Mouse (Mus musculus): Measurements from ENCODE around the gene Zc3h7b.
A peak's percentile ranks its signal among the peaks of the same experiment; 100 is the strongest.
"Not testable (repeated sequence)": the region's sequence is repeated elsewhere in the genome, so short reads cannot be mapped to it uniquely, and the experiment has no call there.

Zc3h7b gene

DNA sequence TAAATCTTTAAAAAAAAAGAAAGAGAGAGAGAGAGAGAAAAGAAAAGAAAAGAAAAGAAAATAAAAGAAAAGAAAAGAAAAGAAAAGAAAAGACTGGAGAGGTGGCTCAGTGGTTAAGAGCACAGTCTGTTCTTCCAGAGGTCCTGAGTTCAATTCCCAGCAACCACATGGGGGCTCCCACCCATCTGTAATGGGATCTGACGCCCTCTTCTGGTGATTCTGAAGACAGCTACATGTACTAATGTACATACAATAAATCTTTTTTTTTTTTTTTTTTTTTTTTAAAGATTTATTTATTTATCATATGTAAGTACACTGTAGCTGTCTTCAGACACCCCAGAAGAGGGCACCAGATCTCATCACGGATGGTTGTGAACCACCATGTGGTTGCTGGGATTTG is 2.5 kb upstream of the Zc3h7b start:
- DNase-seq = not testable (repeated sequence)

DNA sequence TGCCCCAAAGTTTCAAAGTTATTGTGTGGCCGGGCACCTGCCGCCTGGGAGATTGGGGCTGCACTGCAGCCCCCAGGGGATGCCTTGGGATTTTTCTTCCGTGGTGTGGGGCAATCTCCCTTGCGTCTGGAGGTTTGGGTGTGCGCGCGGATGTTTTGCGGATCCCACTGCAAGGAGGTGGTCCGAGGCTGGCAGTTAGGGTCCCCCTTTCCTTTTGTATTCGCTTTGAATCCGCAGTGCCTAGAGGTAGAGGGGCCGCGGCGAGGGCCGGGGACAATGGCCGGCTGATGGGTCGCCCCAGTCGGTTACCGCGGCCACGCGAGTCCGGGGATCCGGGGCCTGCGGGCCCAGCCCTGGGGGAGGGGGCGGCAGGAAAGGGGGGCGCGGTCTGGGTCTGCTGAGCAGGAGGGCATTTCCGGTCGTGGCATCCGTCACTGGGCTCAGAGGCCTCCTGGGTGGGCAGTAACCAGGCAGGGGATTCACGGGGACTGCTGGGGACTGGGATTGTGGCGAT is 801 bp downstream of the Zc3h7b start:
- no peak for DNase-seq

DNA sequence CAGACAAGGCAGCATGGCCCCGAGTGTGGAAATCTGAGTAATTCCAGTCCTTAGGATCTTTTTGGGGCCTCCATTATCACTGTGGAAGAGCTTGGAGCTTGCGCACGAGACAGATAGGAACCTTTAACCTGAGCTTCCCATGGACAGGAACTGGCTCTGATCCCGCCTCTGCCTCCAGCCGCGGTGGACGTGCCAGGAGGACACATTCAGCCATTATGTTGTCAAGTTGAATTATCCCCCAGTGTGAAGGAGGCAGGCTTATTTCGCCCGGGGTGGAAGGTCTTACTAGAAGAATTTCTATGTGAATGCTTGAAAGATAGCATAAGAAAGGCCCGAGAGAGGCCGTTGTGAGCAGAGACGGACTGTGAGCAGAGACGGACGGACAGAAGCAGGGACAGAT is 4.9 kb downstream of the Zc3h7b start:
- peak; percentile 74 for DNase-seq

GRCm38 (mm10) chr15:81753669-81754068 is 8.8 kb downstream of the Zc3h7b start:
- no peak for DNase-seq

DNA sequence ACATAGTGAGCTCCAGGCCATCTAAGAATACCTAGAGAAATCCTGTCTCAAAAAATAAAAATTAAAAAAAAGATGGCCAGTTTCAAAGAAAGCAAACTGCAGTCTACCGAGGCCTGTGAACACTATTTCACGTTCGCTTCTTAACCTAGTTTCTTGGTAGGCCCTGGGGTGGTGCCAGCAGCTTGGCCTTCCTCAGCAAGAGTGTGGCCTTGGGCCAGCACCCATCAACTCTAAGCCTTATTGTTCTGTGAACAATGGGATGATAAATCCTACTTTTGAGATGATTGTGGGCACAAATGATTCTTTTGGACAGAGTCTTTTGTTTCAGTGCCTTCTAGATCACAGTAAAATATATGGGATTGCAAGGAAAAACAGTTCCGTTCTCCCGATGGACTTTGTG is 13.8 kb downstream of the Zc3h7b start:
- DNase-seq = peak; percentile 69

GRCm38 (mm10) chr15:81759542-81759941 is 14.7 kb downstream of the Zc3h7b start:
- DNase-seq = no peak

DNA sequence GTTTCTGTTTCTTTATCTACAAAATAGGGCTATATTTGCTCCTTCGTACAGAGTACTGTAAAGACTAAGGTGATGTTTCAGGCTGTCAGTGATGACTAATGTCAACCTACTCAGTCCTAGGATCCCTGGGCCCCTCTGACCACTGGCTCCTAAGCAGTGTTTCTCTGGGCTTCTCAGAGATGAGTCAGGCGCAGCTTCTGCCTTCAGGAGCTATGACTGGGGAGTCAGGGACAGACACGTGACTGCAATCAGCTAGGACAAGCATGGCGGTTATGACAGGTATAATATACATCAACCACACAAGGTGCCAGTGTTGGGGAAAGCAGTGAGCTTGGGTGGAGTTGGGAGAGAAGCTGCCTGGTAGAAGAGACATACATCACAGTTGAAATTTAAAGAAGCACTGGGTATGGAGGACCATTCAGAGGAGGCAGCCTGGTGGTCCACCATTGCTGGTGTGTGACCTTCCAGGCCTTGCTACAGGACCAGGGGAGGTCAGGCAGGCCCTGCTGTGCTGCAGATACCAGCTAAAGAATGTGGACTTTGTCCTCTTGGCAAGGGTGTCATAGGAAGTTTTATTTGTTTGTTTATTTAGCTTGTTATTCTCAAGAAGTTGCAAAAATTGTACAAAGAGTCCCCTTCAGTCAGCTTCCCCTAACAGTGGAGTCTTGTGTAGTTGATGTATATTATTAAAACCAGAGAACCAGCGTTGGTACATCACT is 15.7 kb downstream of the Zc3h7b start:
- DNase-seq = no peak

DNA sequence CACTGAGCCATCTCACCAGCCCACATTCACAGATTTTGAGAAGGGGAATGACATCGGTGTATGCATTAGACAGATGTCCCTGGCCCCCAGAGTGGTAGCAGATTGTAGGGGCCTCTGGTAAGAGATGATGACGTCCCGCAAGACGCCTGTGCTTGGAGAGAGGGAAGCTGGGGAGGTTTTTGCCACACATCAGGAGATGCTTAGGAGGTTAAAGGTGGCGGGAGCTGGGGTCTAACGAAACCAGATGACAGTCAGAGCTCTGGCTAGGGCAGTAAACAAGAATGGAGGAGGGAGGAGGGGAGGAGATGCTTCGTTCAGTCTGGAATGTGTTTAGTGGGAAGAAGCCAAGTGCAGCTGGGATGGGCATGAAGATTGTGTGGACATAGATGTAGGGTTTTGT is 16.5 kb downstream of the Zc3h7b start:
- no peak for DNase-seq

GRCm38 (mm10) chr15:81761959-81762358 is 17.1 kb downstream of the Zc3h7b start:
- DNase-seq = no peak

DNA sequence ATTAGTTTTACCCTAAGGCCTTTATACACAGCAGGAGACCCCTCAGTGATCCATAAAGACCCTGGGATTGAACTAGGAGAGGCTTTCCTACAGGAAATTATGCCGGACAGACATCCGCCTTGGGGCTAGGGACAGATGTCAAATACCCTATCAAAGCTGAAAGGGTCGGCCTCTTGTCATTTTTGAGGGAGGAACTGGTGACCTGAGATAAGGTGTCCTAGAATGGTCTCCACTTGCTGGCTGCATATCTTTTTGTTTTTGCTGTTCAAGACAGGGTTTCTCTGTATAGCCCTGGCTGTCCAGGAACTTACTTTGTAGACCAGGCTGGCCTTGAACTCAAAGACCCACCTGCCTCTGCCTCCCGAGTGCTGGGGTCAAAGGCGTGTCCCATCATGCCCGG is 19.7 kb downstream of the Zc3h7b start:
- no peak for DNase-seq

GRCm38 (mm10) chr15:81765651-81766050 is 20.8 kb downstream of the Zc3h7b start:
- DNase-seq = no peak

DNA sequence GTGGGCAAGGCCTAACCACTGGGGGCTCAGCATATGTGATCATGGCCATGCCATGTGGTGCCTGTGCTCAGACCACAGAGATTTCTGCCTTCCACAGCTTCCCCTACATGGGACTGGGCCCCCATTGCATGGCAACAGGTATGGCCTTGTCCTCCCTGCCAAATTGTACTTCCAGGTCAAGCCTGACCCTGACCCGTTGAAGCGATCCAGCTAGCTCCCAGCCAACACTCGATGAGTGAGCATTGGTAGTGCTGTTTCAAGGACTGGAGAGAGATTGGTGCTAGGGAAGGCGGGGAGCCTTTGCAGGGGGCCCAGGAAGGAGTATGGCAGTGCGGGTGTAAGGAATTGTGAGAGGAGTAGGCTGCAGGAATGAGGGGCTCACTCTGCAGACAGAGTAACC is 21.6 kb downstream of the Zc3h7b start:
- DNase-seq = no peak

- no peak for DNase-seq
These were observed 24.2 kb downstream of the Zc3h7b start for GRCm38 (mm10) chr15:81769037-81769436.

DNA sequence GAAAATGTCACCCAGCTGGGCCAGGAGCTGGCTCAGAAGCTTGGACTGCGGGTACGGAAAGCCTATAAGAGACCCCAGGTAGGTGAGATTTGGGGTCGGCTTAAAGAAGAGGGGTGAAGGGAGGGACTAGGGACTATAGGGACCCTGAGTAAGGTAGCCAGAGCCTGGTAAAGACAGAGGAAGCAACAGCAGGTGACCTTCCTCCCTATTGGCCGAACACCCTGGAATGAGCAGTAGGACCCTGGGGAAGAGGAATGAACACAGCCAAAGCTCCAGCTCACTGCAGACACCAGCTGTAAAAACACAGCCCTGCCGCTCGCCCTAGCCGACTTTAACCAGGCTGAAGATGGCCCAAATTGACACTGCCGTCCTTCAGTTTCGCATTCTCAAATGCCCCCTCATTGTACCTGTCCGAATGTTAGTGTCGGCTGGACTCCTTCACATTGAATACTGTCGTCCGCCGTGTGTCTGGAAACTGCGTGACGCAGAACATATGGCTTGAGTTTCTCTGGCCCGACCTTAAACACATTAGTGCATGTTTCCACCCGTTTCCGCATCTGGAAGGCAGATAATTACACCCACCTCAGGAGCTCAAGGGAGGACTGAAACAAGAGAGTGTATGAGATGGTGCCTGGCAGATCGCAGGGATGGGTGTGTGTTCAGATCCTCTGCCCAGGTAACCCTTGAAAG is 27.7 kb downstream of the Zc3h7b start:
- DNase-seq = no peak

GRCm38 (mm10) chr15:81774505-81775171 is 29.8 kb downstream of the Zc3h7b start:
- no peak for DNase-seq

DNA sequence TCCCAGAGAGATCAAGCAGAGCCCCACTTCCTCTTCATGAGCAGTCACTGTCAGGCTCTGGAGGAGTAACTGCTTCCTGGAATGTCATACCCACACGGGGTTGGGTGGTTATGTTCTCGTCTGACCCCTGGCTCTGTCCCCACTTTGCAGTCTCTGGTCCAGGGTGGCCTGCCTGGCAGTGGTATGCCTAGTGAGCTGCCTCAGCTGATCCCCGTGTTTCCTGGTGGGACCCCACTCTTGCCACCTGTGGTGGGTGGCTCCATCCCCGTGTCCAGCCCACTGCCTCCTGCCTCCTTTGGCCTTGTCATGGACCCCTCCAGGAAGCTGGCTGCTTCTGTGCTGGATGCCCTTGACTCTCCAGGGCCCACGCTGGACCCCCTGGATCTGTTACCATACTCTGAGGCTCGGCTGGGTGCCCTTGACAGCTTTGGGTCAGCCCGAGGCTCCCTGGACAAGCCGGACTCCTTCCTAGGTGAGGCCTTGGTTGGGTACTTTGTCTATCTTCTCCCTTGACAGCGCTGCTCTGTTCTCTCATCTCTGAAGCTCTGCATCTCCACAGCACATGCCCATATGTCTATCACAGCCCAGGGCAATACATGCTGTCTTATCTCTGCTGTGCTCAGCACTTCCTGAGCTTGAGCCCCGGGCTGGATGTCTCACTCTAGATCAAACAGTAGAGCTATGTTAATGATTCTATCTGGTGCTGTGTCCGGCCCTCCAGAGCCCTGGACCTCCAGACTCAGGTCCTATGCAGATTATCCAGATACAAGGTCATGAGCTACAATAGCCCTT is 32.0 kb downstream of the Zc3h7b start:
- no peak for DNase-seq

DNA sequence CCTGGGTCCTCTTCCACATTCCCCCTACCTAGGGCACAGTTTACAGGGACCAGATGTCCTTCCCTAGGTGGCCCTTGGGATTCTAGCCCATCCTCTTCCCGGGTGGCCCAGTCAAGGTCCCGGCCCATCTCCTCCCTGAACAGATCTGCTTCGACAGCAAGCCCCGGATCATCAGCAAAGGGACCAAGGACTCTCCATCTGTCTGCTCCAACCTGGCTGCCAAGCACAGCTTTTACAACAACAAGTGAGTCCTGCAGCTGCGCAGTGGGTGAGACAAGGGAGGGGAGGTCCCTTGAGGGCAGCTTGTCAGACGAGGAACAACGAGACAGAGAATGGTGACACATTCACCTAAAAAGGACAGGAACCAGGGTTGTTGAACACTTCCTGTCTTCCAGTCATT is 37.0 kb downstream of the Zc3h7b start:
- DNase-seq = peak; percentile 71

DNA sequence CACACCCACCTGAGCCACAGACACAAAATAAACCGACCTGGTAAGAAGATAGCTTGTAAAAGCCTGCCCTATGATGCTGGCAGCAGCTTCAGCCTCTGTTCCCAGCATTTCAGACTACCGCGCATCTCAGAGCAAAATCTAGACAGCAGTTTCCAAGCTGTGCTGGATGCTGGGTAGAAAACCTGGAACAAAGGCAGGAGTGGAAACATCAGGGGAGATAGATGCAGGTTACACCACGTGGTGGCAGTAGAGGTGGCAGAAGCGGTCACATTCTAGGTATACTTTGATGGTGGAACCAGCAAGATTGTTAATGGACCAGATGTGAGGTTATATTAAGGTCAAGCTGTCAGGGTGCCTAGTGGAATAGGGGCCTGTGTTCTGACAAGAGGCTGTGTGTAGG is 39.9 kb downstream of the Zc3h7b start:
- DNase-seq = peak; percentile 71

GRCm38 (mm10) chr15:81785701-81786100 is 40.8 kb downstream of the Zc3h7b start:
- no peak for DNase-seq

- DNase-seq = no peak
These were observed 42.7 kb downstream of the Zc3h7b start for GRCm38 (mm10) chr15:81787525-81787924.

DNA sequence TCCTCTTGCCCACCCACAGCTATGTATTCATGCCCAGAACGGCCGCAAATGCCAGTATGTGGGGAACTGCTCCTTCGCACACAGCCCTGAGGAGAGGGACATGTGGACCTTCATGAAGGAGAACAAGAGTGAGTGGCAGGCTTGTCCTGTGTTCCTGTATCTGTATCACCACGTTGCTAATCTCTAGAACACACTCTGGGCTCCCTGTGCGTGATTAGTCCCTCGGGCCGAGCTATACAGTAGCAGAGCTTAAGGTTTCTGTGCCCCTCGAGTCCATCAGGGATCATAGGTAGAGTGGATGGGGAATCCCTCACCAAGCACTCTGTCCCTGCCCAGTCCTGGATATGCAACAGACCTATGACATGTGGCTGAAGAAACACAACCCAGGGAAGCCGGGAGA is 47.6 kb downstream of the Zc3h7b start:
- no peak for DNase-seq

DNA sequence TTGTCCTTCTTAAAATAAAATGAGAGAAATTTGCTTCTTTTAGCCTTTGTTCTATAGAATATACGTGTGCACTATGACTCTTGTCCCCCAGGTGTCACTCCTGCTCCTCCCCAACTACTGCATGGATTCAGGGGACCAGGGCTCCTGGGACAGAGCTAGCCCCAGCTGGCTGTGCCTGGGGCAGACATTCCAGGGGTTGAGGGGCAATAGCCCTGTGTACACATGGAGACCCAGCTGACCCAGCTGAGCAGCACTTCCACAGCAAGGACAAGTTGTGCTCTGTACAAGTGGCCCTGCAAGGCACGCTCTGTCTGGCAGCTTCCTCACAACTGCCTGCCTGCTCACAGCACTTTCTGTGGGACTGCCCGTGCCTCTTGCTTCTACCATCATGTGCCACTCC is 51.4 kb downstream of the Zc3h7b start:
- no peak for DNase-seq

DNA sequence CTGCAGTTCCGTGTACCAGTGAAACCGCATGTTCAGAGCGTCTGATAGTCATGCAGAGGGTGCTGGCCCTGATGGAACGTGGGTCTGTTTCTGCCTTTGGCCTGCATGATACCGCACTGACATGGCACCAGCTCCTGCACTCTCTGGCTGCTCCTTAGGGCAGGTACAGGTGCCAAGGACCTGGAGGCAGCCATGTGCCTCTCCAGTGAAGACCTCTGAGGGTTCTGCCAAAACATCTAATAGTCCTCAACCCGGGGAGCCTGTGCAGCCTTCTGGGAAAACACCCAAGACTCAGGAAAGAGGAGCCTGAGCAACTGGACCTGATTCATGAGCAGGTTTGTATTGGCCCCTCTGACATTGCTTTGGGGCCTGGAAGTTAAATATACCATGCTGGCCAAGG is 53.0 kb downstream of the Zc3h7b start:
- DNase-seq = no peak

All from cerebellum, adult 9-10 months (tissue).